Mouse (Mus musculus) heart, adult 2 months (tissue): ENCODE data around the gene Pik3ip1.

Source experiments
- CTCF ChIP-seq: fragments of 200-600 bp; IDR thresholded peaks from 2 replicates; pipeline ENCODE4 v1.8.1; 2022; ENCODE audit warnings: antibody characterized with exemption, mild to moderate bottlenecking, moderate library complexity
- POLR2A ChIP-seq: fragments of 200-500 bp; IDR thresholded peaks from 2 replicates; pipeline ENCODE4 v1.6.1; 2011; ENCODE audit warnings: mild to moderate bottlenecking, low read depth, low read length, control low read depth; ENCODE audit not compliant: insufficient read depth

DNA sequence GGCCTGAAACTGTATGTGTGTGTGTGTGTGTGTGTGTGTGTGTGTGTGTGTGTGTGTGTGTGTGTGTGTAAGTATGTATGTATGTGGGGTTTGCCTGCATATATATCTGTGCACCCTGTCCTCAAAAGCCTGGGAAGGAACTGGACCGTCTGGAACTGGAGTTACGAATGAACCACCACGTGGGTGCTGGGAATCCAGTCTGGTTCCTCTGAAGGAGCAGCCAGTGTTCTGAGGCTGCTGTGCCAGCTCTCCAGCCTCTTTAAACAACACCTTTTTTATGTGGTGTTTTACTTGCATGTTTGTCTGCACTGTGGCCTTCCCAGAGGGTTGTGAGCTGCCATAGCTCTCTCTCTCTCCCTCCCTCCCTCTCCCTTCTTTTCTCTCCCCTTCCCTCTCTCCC lies 6.4 kb downstream of the Pik3ip1 start:
- TF ChIP-seq CTCF (no peak), POLR2A (no peak)
